Mouse (Mus musculus): ENCODE data around the gene Morn3.

DNA sequence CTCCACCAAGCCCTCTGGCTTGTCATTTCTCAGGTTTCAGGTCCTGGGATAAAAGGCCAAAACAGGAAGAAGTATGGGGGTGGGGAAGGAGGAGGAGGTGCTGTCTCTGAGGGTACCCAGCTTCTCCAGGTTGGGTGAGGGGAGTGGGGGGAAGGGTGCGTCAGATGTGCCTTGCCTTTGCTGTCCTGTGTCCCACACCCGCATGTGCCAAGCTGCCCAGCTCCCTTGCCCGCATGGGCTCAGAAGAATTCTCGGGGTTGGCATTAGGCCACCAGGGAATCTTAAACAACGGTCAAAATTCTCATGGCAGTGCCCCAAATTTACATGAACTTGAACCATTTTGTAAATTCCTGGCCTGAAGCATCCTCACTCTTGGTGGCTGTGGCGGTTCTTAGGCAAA is 20.4 kb downstream of the Morn3 start:
- TF ChIP-seq EP300 (IDR thresholded peaks at IDR 0.05; ENCODE audit: low read depth) (no peak), CTCF (IDR thresholded peaks at IDR 0.05; ENCODE audit: low read depth) (no peak)
